Mouse (Mus musculus) embryo, embryonic 11 days (tissue): ENCODE results near the gene Plac1.

Experiments
- DNase-seq: peaks from one replicate; pipeline ENCODE4 v3.0.0-alpha.2; 2015

Plac1 gene

DNA sequence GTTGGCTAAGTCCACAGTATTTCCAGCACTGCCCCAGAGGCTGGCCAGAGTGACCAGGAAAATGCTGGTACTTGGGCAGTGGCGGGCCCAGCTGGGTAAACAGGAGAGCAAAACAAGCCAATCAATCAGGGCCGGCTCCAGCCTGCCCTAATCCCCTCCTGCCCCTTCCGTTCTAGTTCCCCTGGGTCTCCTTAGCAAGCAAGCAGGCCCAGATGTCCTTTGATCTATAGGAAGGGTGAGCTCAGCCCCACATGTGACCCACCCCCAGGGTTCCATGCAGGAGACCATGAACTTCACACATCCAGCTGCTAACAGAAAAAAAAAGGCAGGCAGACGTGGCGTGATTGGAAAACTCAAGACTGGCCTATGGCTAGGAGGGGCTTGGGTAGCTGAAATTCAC, 43.5 kb downstream of the Plac1 start:
- peak; percentile 43 for DNase-seq

DNA sequence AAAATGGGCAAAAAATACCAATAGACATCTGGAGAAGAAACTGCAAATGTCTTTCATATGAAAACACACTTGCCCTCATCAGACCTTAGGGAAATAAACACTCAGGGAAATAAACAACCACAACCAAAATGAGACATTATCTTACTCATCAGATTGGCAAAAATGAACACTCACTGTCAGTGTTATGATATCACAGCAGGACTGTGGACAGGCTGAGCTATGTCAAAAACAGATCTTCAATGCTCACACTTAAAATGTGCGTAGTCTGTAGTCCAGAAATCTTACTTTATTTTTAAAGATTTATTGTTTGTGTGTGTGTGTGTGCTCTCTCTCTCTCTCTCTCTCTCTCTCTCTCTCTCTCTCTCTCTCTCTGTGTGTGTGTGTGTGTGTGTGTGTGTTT, 51.2 kb downstream of the Plac1 start:
- DNase-seq, result no peak

DNA sequence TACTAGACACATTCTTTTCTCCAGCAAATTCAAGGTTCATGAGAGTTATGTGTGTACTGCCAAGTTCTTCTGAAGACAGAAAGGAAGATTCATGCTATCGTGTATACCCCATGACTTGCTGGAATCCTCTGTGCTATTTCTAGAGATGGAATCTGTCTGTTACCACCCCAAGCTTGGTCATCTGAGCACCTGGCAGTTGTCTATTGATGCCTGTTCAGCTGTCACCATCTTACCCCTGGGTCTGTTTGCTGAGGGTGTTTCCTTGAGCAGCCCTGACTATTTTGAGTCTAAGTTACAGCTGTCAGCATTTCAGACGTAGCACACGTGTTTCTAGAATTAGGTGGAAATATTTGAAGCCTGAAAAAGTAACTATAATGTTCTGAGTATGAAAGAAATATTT, 60.1 kb downstream of the Plac1 start:
- DNase-seq, result no peak

DNA sequence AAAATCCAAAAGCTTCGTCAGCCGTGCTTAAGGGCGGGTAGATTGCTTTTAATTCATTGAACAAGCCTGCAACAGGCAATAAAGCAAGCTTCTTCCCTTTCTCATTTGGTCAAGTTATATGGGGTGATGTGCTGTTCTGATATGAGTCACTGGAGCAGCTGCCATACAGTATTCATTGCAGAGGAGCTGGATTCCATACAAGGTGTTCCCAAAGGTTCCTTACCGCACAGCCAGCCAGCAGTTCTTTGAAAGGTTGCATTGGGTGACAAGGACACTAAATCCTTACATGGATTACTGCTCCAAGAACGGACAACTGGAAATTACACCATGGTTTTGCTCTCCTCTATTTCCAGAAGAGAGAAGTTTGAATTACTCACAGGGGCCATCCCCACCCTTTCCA, 63.6 kb downstream of the Plac1 start:
- no peak for DNase-seq

DNA sequence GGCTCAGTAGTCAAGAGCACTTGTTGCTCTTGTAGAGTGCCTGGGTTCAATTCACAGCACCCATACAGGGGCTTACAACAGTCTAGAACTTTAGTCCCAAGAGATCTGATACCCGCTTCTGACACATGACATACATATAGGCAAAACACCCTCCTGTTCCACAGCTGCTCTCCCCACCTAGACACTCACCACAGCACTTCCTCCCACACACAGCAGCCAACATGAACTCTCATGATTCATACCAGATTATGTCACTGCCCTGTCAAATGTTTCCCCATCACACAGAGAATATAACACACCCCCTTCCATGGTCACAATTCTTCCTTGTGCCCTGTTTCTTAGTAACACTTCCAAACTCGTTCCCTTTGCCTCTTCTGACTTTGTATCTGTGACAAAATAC, 71.3 kb downstream of the Plac1 start:
- DNase-seq, result no peak

DNA sequence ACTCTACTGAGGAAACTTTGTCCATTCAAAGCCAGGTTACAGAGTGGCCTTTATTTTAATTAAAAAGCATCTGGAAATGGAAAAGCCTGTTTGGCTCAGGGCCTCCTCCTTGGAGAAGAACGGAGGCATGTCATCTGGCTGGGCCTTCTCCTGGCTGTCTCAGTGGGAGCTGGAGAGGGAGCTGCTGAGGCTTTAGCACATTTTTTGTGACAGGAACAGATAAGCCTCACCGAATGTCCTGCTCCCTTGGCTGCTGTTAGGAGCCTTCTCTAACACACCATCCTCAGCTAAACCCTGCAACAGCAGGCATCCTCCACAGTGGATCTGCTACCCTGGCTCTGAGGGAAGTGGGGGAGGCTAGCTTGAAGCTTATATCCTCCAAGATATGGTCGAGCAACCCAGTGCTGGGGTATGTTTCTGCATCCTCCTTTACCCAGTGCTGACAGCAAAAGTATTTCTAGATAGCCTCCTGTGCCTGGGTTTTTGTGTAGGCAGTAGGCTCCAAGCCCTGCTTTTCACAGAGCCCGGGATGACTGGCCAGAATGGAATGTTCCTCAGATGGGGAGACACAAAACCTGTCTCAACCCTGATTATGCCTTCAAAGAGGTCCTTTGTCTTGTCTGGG, 72.9 kb downstream of the Plac1 start:
- peak; percentile 5 for DNase-seq

DNA sequence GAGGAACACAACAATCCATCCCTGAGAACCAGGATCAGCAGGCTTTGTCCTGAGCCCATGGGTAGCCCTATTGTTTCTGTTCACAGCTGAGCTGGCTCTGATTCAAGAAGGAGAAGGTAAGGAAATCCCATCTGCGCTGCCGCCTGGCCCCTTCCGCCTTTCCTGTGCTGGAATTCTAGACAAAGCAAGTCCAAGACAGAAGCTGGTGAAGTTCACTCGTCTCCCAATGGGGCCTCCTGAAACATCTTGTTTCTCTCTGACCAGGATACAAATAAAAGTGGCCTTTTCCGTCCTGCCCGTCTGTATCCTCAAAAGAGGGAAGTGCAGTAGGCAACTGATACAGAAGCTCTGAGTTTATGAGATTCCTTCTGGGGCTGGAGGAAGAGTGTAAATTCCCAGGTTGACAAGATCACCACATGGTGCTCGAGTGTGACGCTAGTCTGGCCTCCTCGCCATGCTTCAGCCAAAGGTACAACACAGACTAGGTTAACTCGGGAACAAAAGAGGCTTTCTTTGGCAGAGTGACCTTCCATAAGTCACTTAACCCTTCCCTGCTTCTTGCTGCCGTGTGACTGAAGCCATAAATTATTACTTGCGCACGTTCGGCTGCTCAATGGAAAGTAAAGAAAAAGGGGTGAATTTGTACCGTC, 73.5 kb downstream of the Plac1 start:
- peak; percentile 26 for DNase-seq

DNA sequence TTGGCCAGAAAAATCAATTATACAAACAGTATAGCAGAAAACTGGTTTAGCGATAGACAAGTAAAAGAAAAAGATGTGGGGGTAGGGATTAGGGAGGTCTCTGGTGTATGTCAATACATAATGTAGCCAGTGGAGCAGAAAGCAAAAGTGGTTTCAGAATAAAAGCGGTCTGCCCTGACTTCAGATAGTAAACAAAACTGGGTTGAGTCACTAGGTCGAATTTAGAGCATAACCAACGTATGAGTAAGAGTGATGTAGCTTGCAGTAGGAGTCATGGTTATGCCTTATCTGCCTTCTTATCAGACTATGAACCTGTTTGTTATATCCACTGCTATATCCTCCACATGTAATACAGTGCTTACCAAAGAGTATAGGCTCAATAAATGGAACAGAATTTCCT, 77.3 kb downstream of the Plac1 start:
- no peak for DNase-seq

DNA sequence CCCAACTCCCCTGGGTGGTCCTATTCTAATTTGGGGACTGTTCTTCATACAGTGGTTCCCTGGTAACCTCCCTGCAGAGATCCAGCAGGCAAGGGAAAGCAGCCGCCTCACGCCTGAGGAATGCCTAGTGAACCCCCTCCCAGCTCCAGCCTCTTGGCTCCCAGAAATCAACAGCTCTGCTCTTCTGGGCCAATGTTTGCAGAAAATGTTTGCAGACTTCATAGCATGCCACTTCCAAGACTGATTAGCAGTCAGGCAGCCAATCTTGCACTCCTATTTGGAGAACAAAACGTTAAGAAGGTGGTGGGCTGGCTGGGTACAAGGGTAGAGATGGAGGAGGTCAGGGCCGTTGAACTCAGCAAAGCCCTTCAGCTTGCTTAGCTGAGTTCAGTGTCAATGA, 78.3 kb downstream of the Plac1 start:
- no peak for DNase-seq

DNA sequence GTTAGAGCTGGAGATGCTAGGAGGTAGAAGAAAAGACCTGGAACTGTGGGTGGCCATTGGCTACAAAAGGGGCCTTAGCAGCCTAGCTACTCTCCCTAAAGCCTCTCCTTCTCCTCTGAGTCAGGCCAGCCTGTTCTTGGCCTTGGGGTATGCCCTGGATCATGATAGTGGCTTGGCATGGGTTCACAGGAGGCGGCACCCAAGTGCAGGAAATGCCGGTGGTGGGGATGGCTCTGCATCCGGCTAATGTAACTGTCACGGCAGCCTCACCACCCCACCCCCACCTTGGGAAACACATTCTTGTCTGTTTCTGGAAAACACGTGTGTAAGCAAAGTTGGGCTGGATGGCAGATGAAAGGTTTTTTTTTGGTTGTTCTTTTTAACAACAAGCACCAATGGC, 78.8 kb downstream of the Plac1 start:
- no peak for DNase-seq

DNA sequence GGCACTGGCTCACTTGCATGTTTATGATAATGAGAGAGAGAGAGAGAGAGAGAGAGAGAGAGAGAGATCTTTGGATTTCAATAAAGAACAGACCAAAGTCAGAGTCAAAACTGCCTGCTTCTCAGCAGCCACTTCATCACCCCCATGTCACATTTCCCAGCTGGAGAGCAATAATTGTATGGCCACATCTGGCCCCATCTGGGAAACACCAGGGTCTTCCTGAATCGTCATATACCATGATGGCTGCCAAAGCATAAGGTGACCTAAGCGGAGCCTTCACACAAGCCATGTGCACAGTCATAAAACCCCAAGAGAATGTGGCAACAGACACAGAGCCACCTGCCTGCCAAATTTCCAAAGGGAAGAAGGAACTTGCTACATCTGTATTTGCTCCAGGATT, 91.9 kb downstream of the Plac1 start:
- no peak for DNase-seq

DNA sequence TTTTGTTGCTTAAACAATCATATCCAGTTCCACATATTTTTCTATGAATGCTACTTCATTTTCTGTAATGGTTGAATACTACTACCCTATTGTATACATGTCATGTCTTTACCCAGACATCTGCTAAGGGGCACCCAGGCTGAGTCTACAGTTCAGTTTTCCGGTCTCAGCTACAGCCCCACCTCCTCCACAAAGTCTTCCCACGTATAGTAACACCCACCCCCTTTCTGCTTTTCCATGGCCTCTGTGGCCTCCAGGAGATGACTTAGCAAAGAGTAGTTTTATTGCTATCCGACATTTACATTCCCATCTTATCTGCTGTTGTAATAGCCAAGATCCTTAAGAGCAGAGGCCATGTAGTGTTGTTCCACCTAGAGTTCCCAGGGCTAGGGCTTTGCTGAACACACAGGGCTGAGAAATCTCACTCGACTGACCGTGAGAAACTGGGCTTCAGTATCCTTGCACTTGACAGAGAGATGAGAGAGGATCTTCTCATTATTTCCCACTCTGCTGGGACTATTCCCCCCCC, 93.5 kb downstream of the Plac1 start:
- no peak for DNase-seq

DNA sequence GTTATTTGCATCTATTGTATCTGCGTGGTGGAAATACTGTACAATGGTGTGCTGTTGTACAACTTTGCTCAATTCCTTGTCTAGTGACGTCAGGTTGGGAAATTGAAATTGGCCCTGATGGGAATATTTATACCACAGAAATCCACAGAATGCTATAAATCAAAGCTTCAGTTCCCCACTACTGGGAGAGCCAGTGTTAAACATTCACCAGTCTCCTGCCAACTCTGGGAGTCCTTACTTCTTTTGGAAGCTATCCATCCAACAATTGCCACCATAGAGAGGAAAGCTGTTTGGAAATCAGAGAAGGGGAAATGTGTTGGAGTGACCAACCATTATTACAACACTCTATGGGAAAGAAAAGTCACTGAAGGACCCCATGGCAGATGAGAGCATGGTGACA, 100.3 kb downstream of the Plac1 start:
- no peak for DNase-seq

DNA sequence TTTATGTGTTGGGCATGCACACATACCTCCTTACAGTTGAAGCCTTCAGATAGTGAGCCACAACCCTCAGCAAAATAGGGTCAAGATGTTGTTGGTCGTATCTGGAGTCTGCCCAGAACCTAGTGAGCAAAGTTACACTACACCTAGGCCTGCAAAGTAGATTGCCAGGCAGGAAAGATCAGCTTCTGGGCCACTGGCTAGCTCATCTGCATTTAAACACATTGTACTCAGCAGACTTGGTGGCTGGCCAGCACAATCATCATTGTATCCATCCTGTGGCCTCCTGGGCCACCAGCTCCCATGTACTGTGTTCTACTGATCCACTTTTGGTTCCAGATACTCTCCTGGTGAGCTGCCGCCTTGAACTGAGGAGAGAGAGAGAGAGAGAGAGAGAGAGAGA, 102.8 kb downstream of the Plac1 start:
- no peak for DNase-seq

DNA sequence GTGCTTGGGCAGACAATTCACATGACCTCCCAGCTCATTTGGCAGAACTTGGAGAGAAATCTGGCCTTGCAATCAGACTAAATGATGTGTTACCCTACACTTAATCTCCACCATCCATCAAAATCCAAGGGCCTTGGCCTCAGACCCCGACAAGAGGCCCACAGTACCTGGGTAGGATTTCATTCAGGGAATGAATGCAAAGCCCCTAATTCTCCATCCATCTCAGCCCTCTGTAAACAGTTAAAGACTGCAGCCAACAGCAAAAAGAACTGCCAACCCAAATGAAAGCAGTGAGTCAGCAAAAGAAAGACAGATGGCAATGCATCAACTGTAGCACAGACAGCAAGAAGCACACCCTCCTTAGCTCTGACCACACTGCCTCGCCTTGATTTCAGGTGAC, 110.4 kb downstream of the Plac1 start:
- DNase-seq, result no peak

DNA sequence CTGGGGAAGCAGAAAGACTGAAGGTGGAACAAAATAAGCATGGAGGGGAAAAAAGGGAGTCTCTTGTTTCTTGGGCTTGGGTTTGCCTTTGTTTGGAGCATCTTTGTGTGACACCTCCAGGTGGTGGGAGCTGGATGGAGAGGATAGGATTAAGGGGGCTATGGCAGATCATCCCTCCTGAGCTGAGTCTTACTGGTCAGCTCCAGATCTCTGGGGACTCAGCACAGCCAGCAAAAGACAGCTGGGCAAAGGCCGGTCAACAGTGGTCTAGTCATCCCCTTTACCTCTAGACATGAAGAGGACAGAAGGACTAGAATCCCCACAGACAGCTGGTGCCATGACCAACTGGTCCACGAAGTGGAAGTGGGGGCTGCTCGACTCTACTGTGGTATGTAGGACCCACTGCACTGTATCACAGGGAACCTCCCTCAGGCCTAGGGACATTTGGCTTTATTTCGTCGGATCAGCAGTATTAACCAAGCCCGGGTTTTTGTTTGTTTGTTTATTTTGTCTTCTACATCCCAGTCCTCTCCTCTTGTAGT, 113.3 kb downstream of the Plac1 start:
- no peak for DNase-seq

DNA sequence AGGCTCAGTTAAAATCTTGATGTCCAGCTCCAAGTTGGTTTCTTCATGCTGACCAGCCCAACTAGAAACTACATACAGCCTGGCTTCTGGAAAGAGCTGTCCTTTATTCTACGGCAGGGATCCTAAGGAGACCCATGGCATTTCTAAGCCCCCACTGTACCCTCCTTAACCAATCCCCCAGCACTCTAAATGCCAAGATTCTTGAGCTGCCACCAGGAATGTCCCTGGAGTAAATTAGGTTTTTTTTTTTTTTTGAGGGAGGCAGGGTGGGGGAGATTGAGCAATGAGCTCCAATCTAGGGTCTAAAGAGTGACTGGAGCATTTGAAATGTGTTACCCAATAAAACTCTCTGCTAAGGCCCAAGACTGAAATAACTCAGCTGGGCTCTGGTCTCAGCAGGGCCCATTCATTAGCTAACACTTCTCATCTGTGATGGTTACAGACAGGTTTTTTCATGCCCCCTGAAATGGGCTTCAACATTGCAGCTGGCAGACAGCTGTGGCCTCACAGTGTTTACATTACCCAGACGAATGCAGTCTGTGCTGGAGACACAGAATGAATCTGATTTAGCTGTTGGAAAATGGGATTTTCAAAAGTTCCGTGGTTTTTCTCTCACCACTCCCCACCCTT, 114.0 kb downstream of the Plac1 start:
- DNase-seq, result peak; percentile 56

DNA sequence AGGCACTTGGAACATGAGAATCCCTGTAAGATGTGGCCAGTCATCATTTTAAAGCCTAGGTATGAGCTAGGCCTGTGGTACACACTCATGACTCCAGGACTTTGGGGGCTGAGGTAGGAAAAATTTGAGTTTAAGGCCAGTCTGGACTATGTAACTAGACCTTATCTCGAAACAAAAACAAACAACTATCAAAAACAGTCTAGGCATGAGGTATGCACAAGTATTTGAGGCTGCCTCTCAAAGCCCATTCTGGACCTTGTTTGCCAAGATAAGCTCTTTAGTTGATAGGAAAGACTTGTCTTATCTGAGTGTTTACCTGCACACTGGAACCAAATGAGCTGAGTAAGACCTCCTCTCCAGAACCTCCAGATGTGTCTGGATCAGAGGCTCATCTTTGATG, 116.3 kb downstream of the Plac1 start:
- no peak for DNase-seq

DNA sequence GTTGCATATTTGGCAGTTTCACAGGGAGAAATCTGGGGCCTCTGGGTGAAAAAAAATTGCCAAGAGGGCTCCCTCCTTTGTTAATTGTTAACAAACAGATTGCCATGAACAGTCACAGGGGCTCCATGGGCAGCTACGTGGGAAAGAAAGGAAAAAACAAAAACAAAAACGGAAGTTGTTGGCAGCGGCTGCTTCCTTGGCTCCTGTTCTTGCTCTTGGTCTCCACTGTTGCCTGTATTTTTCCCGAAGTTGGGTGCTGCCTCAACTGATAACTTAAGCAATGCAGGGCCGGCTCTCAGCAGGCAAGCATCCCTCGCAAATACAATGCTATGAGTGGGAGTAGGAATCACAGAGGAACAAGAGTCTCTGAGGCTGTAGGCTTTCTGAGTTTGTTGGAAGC, 121.3 kb downstream of the Plac1 start:
- no peak for DNase-seq

DNA sequence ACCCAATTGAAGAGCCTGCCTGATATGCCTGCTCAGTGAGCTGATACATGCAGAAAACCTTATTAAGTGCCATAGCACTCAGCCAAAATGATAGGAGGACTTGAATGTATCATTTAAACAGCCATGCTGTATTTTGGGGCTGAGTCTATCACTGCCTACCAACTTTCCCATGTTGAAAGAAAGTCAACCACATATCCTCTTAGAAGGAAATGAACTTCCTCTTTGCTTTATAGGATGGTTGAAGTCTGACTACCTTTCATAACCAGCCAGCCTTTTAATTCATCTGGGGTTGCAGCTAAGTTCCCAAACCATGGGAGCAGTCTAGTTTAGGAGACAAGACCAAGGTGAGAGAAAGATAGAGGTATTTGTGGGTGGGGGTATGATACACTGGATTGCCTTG, 121.9 kb downstream of the Plac1 start:
- DNase-seq, result no peak

DNA sequence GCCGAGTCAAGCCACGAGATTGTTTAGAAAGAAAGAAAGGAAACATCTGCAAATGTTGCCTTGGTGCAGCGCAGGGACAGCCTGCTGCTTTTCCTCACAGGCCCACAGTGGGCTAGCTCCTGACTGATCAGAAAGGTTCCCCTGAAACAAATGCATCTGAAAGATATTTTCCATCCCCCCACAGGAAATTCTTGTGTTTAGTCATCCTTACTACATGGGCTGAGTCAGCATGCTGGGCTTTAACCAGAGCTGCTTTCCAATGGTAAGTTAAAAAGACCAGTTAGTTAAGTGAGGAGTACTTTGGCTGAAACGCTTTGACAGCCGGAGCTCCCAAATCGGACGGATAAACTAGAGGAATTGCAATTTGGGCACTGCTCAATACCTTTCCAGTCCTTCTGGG, 124.9 kb downstream of the Plac1 start:
- DNase-seq, result no peak

DNA sequence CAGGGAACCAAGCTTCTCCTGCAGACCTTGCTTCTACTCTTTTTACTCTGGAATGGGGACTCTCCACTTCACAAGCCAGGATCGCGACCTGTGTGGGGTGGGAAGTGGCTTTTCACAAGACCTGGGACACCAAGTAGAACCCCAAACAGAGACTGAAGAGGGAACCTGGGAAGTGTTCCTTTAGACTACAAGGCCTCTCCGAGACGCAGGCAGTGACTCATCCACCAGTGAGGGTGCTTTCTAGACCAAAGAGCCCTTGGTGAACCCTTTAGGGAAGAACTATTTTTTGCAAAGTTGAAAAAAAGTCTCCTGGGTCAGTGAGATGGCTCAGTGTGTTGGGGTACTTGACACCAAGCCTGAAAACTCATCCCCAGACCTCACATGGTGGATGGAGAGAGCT, 129.8 kb downstream of the Plac1 start:
- DNase-seq, result no peak

DNA sequence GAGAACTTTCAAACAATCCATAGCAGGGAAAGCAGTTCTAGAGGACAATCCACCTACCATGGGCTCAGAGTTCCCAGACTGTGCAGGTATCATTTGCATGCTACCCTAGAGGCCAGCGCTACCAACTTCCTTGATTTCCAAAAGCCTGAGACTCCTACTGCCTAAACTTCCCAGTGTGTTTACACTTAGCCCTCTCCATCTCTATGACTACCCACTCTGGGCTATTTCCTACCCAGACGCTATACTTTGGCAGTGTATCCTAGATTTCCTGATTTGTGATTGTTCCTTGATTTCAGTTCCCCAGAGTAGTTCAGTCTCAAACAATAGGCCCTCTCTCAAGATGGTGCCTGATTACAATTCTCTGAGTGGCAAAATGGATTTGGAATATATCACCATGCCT, 132.8 kb downstream of the Plac1 start:
- no peak for DNase-seq

DNA sequence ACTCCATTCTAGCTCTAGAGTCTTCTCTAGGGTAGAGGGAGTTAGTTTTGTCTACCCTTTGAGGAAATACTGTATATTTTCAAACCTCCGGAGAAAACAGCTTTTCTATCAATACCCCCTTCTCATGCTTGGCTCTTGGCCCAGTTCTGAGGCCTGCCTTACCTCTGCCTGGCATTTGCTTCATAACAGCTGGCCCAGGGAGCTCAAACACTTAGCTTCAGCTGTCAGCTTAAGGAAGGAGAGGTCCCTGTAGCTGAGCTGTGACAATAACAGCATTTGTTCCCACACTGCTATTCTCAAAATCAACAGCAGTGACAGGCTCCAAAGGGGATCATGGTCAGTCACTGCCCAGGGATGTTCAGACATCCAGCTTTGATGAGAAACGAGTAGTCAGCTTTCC, 138.7 kb downstream of the Plac1 start:
- DNase-seq, result no peak
